Mouse (Mus musculus) embryonic fibroblast, embryonic 13.5 days (primary cell): ENCODE measurements around the gene Mtmr3. TPM values are rescaled to one million over a fixed set of nuclear protein-coding genes. Genes with fewer than 3 reads are reported as not detected.

Experiments
- H3K27ac ChIP-seq: 2 replicates; pipeline ENCODE4 v1.5.1; 2012; ENCODE audit warnings: low read length, control low read depth, inconsistent platforms; ENCODE audit not compliant: insufficient read depth
- H3K4me1 ChIP-seq: 2 replicates; pipeline ENCODE4 v1.6.1; 2011; ENCODE audit warnings: low read length; ENCODE audit not compliant: control insufficient read depth, insufficient read depth
- H3K4me3 ChIP-seq: 2 replicates; pipeline ENCODE4 v1.5.1; 2011; ENCODE audit warnings: mild to moderate bottlenecking, control low read depth, low read length; ENCODE audit not compliant: insufficient read depth
- CTCF ChIP-seq: IDR thresholded peaks from 2 replicates; pipeline ENCODE4 v1.5.1; 2011; ENCODE audit warnings: mild to moderate bottlenecking, control low read depth, low read length, moderate library complexity, borderline replicate concordance; ENCODE audit not compliant: insufficient read depth
- POLR2A ChIP-seq: IDR thresholded peaks from 2 replicates; pipeline ENCODE4 v1.6.1; 2011; ENCODE audit warnings: low read depth, mild to moderate bottlenecking, control low read depth, low read length, moderate library complexity
- polyA plus RNA-seq: library from polyadenylated mRNA; stranded (reverse); fragments of >200 nt; gene quantifications from 2 replicates; pipeline ENCODE4 v1.2.4, GENCODE M21; 2011; ENCODE audit warnings: low read depth; ENCODE audit not compliant: missing spikeins, insufficient read length

The Mtmr3 gene
- 29.7 and 37.8 TPM in 2 replicates for polyA plus RNA-seq

DNA sequence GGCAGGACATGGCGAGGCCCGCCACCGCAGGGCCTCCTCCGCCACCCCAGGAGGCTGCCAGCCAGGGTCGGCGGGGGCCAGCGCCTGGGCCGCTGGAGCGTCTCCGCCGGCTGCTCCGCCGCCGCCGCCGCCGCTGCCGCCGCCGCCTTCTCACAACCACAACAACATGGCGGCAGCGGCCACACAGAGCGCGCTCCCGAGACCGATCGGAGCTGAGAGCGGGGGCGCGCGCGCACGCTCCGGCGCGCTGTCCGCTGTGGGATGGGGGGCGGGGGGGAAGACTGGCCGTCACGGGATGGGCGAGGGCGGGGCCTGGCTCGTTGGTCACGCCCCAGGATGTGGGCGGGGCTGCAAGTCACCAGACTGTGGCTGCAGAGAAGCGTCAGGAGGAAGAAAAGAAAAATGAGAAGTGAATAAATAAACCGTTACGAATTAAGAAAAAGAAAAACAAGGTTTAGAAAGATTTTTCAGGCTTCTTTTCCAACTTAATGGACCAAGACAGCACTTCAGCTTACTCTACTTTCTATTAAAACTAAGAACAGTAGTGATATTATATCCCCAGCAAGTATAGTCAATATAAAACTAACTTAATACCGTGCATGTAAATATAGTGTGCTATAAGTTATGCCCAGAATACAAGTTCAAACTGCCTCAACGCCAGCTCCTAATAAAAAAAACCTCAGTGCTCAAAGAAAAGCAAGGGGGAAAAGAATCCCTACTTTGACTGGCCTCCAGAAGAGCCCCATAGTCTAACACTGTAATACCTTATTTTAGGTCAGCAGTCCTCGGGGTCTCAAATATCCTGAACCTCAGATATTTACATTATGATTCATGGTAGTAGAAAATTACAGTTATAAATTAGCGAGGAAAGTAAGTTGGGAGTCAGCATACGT is at the start of gene Mtmr3:
Mtmr3 (minus strand) TSS at position 256 of the 893 bp plus-strand sequence.
- no peaks in the 10 kb centered on the region; the same call in 1 of the 2 replicates for H3K4me1 ChIP-seq
- TF ChIP-seq CTCF, result no peak
- peak; percentile 61 for TF ChIP-seq POLR2A

DNA sequence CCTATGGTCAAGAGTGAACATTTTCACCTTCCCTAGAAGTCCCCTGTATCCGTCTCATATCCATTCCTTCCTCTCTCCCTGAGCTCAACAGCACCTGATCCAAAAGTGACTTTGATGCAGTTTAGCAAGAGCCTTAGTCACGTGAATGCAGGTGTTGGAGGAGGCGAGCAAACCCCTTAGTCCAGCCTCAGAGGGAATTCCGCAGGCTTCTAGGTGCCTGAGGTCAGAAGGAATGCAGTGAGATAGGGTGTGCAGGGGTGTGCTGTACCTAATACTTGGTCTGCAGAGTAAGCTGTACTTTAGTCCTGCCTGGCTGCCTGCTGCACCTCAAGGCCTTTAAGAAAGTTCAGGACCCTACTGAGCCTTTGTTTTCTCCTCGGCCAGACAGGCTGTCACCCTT is 49.1 kb upstream of the Mtmr3 start:
- Histone ChIP-seq H3K4me1 (peaks cover 5% of the 10 kb centered on the region; the same call in 1 of the 2 replicates), H3K27ac (no peak overlapping the region), H3K4me3 (no peak overlapping the region)
- TF ChIP-seq POLR2A (no peak), CTCF (no peak)

More for the DNA sequence above, at the start of gene Mtmr3:
- Histone ChIP-seq H3K4me3 (peak within 1 kb of the TSS; percentile 70), H3K27ac (peak within 1 kb of the TSS; percentile 80)

DNA sequence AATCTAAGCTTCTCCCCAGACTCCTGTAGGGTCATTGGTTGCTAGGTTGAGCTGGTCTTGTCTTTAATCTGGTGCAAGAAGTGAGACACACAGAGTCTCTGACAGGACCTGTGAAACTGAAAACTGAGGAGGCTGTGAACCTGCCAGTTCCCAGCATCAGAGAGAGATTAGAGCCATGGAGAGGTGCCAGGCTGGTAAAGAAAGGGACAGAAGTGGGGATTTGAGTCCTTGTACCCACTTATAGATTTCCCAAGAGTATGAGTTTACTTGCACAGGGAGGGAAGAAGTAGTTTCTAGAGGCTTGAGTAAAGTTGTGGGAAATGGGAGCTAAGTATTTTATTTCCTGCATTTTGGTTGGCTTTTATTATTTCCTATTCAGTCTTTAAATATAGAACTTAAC is 46.5 kb upstream of the Mtmr3 start:
- Histone ChIP-seq H3K4me3 (no peak overlapping the region), H3K4me1 (peaks cover 10% of the 10 kb centered on the region; the same call in 1 of the 2 replicates), H3K27ac (no peak overlapping the region)
- TF ChIP-seq POLR2A (no peak), CTCF (no peak)

DNA sequence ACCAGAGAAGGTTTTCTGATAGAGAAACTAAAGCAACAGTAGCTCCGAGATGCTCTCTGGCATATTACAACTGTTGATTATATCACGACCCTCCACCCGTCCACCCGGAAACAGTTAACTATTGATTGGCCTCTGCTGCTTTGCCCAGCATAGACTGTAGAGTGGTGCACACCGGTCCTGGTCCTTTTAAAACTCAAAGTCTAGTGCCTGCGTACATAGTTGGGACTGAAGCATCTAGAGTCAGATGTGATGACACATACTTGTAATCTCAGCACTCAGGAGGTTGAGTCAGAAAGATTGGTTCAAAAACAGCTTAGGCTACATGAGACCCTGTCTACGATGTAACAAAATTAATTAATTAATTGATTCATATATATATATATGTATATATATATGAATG is 43.6 kb upstream of the Mtmr3 start:
- Histone ChIP-seq H3K4me3 (peak overlapping the region; percentile 93), H3K27ac (peak overlapping the region; percentile 57), H3K4me1 (peaks cover 10% of the 10 kb centered on the region; the same call in 1 of the 2 replicates)
- TF ChIP-seq POLR2A, result peak; percentile 34; the same call in 1 of the 2 replicates
- TF ChIP-seq CTCF, result no peak

DNA sequence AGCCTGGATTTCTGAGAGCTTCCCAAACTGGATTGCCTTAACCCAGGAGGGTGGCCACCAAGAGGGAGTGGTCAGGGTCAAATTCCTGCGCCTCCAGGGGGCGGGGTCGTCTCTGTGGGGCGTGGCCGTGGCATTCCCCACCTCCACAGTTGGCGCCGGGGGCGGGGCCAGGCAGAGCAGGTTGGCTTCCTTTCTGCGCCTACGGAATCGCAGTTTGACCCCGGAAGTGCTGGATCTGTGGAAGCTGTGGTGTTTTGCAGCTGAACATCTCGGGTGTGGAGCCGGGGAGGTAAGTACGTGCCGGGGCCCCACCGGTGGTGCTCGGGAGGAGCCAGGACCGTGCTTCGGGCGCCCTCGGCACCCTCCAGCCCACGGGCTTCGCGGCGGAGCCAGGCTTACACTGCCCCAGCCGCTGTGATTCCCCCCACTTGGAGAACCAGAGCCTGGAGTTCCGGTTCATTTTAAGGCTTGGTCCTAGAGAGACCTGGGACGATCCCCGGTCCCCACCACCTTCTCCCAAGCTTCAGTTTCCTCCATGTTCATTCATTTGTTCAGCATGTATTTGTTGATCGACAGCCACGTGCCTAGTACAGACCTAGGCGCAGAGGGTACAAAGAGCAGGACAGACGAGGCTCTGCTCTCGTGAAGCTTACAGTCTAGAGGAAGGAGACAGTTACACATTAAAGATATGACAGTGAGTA is 43.0 kb upstream of the Mtmr3 start, which contains the start of gene Ascc2:
Ascc2 (plus strand) TSS at position 214 of the 701 bp plus-strand sequence.
- Histone ChIP-seq H3K4me3 (peak within 1 kb of the TSS; percentile 93), H3K27ac (peak within 1 kb of the TSS; percentile 92), H3K4me1 (peaks cover 10% of the 10 kb centered on the region; the same call in 1 of the 2 replicates)
- TF ChIP-seq CTCF (no peak), POLR2A (peak; percentile 77)

DNA sequence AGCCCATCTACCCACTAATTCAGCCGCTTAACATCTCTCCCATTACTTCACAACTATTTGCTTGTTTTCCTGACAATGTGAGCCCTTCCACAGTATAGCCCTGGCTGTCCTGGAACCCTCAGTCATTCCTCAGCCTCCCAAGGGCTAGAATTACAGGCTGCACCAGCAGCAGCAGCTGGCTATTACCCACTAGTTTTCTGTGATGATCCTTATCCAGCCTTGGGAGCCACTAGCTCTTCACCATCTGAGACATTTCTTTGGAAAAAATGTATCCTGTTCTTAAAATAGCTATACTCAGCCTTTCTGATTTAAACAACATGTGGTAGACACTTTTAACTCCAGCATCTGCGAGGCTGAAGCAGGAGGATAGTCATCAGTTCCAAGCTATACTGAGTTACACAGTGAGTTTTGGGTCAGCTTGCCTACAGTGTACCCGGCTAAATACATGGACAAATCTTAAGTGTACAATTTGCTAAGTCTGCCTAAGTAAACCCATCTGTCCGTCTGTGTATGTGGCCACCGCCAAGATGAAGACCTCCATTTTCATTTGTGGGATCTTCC is 42.2 kb upstream of the Mtmr3 start:
- Histone ChIP-seq H3K4me1 (peaks cover 10% of the 10 kb centered on the region; the same call in 1 of the 2 replicates), H3K4me3 (no peak overlapping the region), H3K27ac (peak overlapping the region; percentile 92)
- TF ChIP-seq POLR2A (no peak), CTCF (no peak)

DNA sequence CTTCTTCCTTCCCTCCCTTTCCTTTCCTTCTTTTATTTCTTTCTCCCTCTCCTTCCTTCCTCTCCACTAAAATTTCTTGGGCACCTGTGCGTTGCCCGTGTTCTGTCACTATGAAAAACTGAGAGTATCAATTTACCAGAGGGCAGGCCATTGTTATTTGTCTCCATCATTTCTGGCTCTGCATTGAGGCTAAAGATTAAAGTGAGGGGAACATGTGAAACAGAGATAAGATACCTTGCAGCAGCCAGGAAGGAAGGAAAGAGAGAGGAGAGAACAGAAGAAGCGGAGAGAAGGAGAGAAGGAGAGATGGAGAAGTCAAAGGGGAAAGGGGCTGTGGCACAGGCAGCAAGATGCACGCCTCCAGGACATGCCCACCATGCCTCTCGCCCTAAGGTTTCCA is 39.7 kb upstream of the Mtmr3 start:
- TF ChIP-seq CTCF (no peak), POLR2A (no peak)
- H3K4me3 ChIP-seq, result no peak overlapping the region
- H3K4me1 ChIP-seq, result peaks cover 10% of the 10 kb centered on the region; the same call in 1 of the 2 replicates
- H3K27ac ChIP-seq, result no peak overlapping the region

DNA sequence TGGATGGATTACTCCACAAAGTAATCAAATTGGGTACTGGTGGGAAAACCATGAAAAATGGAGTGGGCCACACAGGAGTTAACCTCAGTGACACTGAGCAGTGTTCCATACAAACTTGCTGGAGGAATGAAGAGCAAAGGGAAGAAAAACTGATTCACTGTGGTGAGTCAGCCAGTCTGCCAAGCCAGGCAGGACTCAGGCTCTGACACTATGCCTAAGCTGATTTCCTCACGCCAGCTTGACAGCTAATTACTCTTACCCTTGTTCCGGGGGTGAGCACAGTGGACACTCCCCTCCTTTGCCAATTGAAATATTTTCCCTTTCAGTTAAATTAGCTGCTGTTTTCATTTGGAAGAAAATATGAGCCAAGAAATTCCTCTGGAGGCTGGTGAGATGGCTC is 38.8 kb upstream of the Mtmr3 start:
- 0 out of 2 replicates have a peak, but pooled peaks cover 4% of the 10 kb centered on the region for H3K4me1 ChIP-seq
- no peak overlapping the region for H3K27ac ChIP-seq
- H3K4me3 ChIP-seq, result no peak overlapping the region
- TF ChIP-seq CTCF, result no peak
- TF ChIP-seq POLR2A, result no peak

DNA sequence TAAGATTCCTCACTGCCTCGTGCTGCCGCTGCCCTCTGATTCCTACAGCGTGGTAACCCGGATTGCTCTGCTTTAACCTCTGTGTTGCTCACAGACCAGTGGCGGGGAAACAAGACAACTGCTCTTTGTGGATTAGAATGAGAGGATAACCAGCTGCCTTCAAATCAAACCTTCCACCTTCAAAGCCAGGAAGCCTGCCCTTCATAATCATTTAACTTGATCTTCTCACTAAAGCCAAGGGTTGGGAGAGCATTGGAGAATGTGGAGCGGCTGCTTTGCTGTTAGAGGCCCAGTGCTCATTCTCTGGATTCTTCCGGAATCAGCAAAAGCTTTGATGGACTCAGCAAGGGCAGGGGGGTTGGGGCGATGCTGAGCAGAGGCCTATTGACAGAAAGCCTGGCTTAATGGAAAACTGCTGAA is 35.2 kb upstream of the Mtmr3 start:
- TF ChIP-seq CTCF (no peak), POLR2A (no peak)
- Histone ChIP-seq H3K4me3 (no peak overlapping the region), H3K27ac (no peak overlapping the region), H3K4me1 (no peaks in the 10 kb centered on the region)

DNA sequence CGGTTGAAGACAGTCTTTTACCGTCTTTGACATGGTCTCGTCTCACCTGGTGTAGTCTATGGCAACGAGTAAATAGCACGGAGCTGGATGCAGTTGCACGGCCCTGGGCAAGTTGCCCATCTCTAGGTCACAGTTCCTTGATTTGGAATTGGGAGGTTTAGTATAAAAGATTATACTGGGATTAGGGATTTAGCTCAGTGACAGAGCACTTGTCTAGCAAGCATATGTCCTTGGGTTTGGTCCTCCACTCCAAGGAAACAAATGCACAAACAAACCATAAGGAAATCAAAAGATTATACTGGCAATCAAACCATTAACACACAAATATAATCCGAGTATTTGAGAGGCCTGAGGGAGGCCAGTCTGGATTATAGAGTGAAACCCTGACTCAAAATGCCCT is 33.0 kb upstream of the Mtmr3 start:
- Histone ChIP-seq H3K4me3 (no peak overlapping the region), H3K4me1 (no peaks in the 10 kb centered on the region), H3K27ac (no peak overlapping the region)

More for the DNA sequence above, 33.0 kb upstream of the Mtmr3 start:
- no peak for TF ChIP-seq POLR2A
- no peak for TF ChIP-seq CTCF
